Mouse (Mus musculus) olfactory bulb, adult 2 months (tissue): ENCODE measurements around the gene Inpp4a.

ENCODE experiments used
- CTCF ChIP-seq: fragments of 200-500 bp; IDR thresholded peaks from 2 replicates; pipeline ENCODE4 v1.5.1; 2012; ENCODE audit warnings: low read depth, mild to moderate bottlenecking, low read length, moderate library complexity; ENCODE audit not compliant: insufficient read depth
- POLR2A ChIP-seq: fragments of 200-500 bp; IDR thresholded peaks from 2 replicates; pipeline ENCODE4 v1.6.1; 2012; ENCODE audit warnings: mild to moderate bottlenecking, low read depth, low read length, moderate library complexity; ENCODE audit not compliant: insufficient read depth

GRCm38 (mm10) chr1:37307586-37307985 lies 7.9 kb downstream of the Inpp4a start:
- TF ChIP-seq CTCF (no peak), POLR2A (no peak)
